Mouse (Mus musculus) embryonic facial prominence, embryonic 15.5 days (tissue): ENCODE data around the gene Tlr5. TPM values are rescaled to one million over a fixed set of nuclear protein-coding genes. Genes with fewer than 3 reads are reported as not detected.

Source experiments
- ATAC-seq: fragments of 200-750 bp; cut with Nextera tagmentation; 2 replicates; pipeline ENCODE4 v1.8.0; 2017; ENCODE audit warnings: low read depth, moderate TSS enrichment; ENCODE audit not compliant: insufficient number of reproducible peaks, low FRiP score, low TSS enrichment
- H3K27ac ChIP-seq: fragments of 300-500 bp; sonication (generic); replicated peaks from 2 replicates; pipeline ENCODE4 v1.5.1; 2015; ENCODE audit warnings: mild to moderate bottlenecking, inconsistent platforms
- H3K27me3 ChIP-seq: fragments of 300-500 bp; sonication (generic); 2 replicates; pipeline ENCODE4 v1.6.1; 2015; ENCODE audit warnings: inconsistent platforms
- H3K36me3 ChIP-seq: fragments of 300-500 bp; sonication (generic); 2 replicates; pipeline ENCODE4 v1.6.1; 2015; ENCODE audit warnings: mild to moderate bottlenecking, inconsistent platforms
- H3K4me1 ChIP-seq: fragments of 300-500 bp; sonication (generic); 2 replicates; pipeline ENCODE4 v1.6.1; 2015; ENCODE audit warnings: inconsistent platforms
- H3K4me2 ChIP-seq: fragments of 300-500 bp; sonication (generic); replicated peaks from 2 replicates; pipeline ENCODE4 v1.6.1; 2015; ENCODE audit warnings: mild to moderate bottlenecking, inconsistent platforms
- H3K4me3 ChIP-seq: fragments of 300-500 bp; sonication (generic); replicated peaks from 2 replicates; pipeline ENCODE4 v1.5.1; 2015; ENCODE audit warnings: mild to moderate bottlenecking, inconsistent platforms
- H3K9ac ChIP-seq: fragments of 300-500 bp; sonication (generic); 2 replicates; pipeline ENCODE4 v1.6.1; 2015; ENCODE audit warnings: inconsistent platforms
- H3K9me3 ChIP-seq: fragments of 300-500 bp; sonication (generic); replicated peaks from 2 replicates; pipeline ENCODE4 v1.6.1; 2016; ENCODE audit warnings: inconsistent platforms
- WGBS: fragments of 180-500 bp; shearing (Covaris S2); methylation state at CpG from one replicate; pipeline ENCODE4 v1.1.7; 2015; 5-methylcytosine and 5-hydroxymethylcytosine counted together
- polyA plus RNA-seq: library from polyadenylated mRNA; unstranded; fragments of >200 nt; fragmentation: Nextera tagmentation; extraction: Ambion mirVana; gene quantifications from 2 replicates; pipeline ENCODE4 v1.2.1, GENCODE M21; 2015

The Tlr5 gene
- polyA plus RNA-seq, 1 experiment from 2014 or later = 1.4 TPM

DNA sequence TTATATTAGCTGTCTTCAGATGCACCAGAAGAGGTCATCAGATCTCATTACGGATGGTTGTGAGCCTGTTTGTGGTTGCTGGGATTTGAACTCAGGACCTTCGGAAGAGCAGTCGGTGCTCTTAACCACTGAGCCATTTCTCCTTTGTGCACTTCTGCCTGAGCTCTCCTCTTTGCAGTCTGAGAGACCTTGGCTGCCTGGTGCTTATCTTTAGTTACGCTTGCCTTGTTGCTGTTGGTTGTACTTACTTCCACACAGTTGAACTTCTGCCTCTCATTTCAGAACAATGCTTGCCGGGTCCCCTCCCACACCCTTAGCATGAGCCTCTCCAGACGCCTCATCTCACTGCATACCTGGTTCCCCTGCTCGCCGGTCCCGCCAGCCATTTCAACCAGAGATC lies 14.1 kb downstream of the Tlr5 start:
- no peak overlapping the region for H3K4me3 ChIP-seq
- no peaks in the 10 kb centered on the region for H3K4me1 ChIP-seq
- no peaks in the 10 kb centered on the region for H3K27me3 ChIP-seq
- no peaks in the 10 kb centered on the region for H3K36me3 ChIP-seq
- no peak overlapping the region for H3K4me2 ChIP-seq
- 78% methylated on average over 9 of the region's 9 CpGs for WGBS
- no peak overlapping the region for H3K9ac ChIP-seq
- ATAC-seq = no peak
- no peak overlapping the region for H3K27ac ChIP-seq
- H3K9me3 ChIP-seq = no peaks in the 10 kb centered on the region

DNA sequence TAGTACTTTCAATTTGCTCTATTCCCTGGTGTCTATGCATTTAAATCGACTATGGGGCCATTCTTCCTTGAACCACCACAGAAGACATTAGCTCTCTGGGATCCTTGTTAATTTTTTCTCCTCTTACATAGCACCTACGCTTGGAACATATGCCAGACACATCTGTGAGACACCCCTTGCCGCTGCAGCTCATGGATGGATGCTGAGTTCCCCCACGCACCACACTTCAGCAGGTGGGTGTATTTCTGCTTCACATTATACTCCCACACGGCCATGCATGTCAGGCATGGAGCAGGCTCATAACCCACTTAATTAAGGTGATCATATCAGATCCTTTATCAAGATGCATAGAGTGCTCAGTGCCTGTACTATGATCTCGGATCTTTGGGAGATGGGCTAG lies 17.7 kb downstream of the Tlr5 start:
- Histone ChIP-seq H3K9me3 (no peaks in the 10 kb centered on the region), H3K27ac (no peak overlapping the region), H3K4me2 (no peak overlapping the region), H3K27me3 (no peaks in the 10 kb centered on the region), H3K9ac (no peak overlapping the region), H3K4me1 (no peaks in the 10 kb centered on the region), H3K36me3 (no peaks in the 10 kb centered on the region), H3K4me3 (no peak overlapping the region)
- ATAC-seq = no peak
- 81% methylated on average over 6 of the region's 6 CpGs for WGBS

DNA sequence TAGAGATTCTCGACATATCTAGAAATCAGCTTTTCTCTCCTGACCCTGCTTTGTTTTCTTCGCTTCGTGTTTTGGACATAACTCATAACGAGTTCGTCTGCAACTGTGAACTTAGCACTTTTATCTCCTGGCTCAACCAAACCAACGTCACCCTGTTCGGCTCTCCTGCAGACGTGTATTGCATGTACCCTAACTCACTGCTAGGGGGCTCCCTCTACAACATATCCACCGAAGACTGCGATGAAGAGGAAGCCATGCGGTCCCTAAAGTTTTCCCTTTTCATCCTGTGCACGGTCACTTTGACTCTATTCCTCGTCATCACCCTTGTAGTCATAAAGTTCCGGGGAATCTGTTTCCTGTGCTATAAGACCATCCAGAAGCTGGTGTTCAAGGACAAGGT lies 20.2 kb downstream of the Tlr5 start:
- ATAC-seq = no peak
- Histone ChIP-seq H3K27me3 (no peaks in the 10 kb centered on the region), H3K4me2 (no peak overlapping the region), H3K4me1 (no peaks in the 10 kb centered on the region), H3K9me3 (no peaks in the 10 kb centered on the region), H3K27ac (no peak overlapping the region), H3K9ac (no peak overlapping the region), H3K36me3 (no peaks in the 10 kb centered on the region), H3K4me3 (no peak overlapping the region)
- WGBS = 82% methylated on average over 14 of the region's 14 CpGs

DNA sequence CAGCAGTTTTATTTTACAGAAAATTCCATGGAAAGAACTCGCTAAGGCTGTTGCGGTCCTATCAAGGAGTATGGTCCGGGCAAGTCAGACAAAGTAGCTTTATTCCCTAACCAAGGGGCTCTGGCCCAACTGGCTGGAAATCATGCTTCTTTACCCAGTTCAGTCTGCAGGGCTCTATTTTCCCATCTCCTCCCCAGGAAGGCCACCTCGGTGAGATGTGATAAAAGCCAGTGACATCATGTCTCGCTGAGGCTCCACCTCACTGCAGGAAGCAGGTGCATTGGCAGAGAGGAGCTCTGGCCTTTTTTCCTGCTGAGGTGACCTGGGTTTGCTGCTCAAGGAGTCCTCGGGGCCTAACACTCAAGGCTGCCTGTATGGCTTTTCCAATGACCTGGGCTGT lies 26.1 kb downstream of the Tlr5 start:
- Histone ChIP-seq H3K27me3 (no peaks in the 10 kb centered on the region), H3K4me1 (peaks cover 9% of the 10 kb centered on the region), H3K4me2 (no peak overlapping the region), H3K4me3 (no peak overlapping the region), H3K9me3 (no peaks in the 10 kb centered on the region), H3K36me3 (no peaks in the 10 kb centered on the region), H3K9ac (no peak overlapping the region), H3K27ac (no peak overlapping the region)
- 73% methylated on average over 6 of the region's 6 CpGs for WGBS
- no peak for ATAC-seq

DNA sequence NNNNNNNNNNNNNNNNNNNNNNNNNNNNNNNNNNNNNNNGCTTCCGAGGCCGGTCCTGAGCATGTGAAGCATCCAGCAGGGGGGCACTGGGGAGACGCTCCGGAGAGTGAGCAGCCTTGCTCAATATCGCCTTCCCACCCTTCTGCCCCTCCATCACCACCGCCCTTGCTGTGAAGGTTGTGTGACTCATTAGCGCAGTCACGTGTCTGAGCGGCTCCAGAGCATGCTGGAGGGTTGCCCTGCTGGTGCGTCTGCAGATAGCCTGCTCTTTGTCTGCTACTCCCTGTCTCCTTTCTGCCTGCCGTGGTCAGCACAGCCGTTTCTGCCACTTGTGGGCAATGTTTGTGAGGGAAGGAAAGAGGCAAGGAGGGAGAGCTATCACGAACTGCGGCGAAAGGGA lies 28.4 kb downstream of the Tlr5 start:
- Histone ChIP-seq H3K9ac (peak overlapping the region; percentile 21; the same call in 1 of the 2 replicates), H3K36me3 (no peaks in the 10 kb centered on the region), H3K4me2 (peak overlapping the region; percentile 76), H3K27me3 (no peaks in the 10 kb centered on the region), H3K9me3 (no peaks in the 10 kb centered on the region), H3K27ac (no peak overlapping the region), H3K4me1 (peaks cover 9% of the 10 kb centered on the region), H3K4me3 (peak overlapping the region; percentile 41)
- ATAC-seq = peak; percentile 85
- under 1% methylated on average over 14 of the region's 15 CpGs for WGBS

DNA sequence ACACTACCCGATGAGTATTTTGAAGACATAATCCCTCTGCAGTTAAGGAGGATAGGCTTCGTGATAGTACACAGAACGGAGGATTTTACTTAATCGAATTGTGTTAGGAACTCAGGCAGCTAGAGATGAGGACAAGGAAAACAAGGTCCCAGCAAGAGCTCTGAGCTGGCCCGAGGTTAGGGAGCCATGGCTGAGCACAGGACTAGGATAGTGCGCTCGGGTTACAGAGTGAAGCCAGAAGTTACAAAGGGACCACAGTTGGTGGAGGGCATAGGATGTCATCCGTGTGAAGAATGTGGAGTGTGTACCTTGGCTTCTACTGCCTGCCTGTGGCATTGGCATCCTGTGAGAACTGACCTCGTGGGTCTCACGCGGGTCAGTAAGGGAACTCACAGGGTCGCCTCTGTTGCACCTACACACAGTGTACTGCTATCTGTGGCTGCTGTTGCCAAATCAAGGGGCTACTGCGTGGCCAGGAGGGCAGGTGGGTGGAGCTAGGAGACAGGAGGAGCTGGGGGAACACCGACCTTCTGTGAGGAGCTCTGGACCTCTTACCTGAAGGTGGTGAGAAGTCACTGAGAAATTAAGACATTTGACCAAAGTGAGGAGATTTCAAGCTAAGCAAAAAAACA lies 29.0 kb downstream of the Tlr5 start:
- H3K4me2 ChIP-seq = peak overlapping the region; percentile 76
- ATAC-seq = peak; percentile 17; the same call in 1 of the 2 replicates
- no peaks in the 10 kb centered on the region for H3K9me3 ChIP-seq
- H3K27ac ChIP-seq = no peak overlapping the region
- 46% methylated on average over 14 of the region's 14 CpGs for WGBS
- H3K4me3 ChIP-seq = peak overlapping the region; percentile 41
- H3K36me3 ChIP-seq = no peaks in the 10 kb centered on the region
- H3K4me1 ChIP-seq = peaks cover 9% of the 10 kb centered on the region
- H3K27me3 ChIP-seq = no peaks in the 10 kb centered on the region
- peak overlapping the region; percentile 21; the same call in 1 of the 2 replicates for H3K9ac ChIP-seq

DNA sequence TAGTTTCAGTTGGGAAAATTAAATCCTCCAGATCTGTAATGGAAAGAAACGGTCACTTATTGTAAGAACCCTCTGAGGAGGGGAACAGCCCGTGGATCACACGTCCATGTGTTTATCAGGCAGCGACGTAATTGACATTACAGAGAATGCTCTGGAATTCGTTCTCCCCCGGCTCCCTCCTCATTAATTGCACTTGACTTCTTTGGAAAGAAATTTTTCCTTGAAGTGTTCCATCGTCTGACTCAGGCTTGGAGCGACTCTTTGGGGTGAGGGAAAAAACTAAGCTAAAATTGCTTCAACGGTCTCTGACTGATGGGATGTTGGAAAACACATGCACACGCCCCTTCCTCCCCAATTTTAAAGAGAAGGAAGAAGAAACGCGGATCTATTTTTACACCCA lies 31.7 kb downstream of the Tlr5 start:
- peaks cover 11% of the 10 kb centered on the region for H3K4me1 ChIP-seq
- WGBS = 34% methylated on average over 13 of the region's 13 CpGs
- H3K27me3 ChIP-seq = no peaks in the 10 kb centered on the region
- H3K36me3 ChIP-seq = no peaks in the 10 kb centered on the region
- H3K4me2 ChIP-seq = no peak overlapping the region
- no peak overlapping the region for H3K9ac ChIP-seq
- no peaks in the 10 kb centered on the region for H3K9me3 ChIP-seq
- H3K27ac ChIP-seq = peak overlapping the region; percentile 68; the same call in 1 of the 2 replicates
- no peak for ATAC-seq
- H3K4me3 ChIP-seq = no peak overlapping the region

DNA sequence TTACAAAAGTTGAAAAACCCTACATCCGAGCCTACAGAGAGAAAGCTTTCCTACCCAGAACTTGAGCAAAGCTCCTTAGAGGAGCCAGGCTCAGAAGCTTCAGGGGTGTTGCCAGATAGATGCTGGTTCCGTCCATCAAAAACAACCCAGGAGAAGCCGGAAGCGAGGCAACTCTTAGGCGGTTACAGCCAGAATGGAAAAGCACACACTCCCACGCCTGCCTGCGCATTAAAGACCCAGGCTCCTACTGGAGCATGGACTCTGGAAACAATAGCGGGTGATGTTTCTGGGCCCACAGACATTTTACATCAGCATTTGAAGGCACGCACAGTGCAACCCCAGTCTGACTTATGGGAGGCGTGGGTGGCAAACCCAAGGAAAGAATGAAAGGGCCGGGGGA lies 32.2 kb downstream of the Tlr5 start:
- no peaks in the 10 kb centered on the region for H3K9me3 ChIP-seq
- no peak overlapping the region for H3K9ac ChIP-seq
- 77% methylated on average over 11 of the region's 11 CpGs for WGBS
- peaks cover 12% of the 10 kb centered on the region for H3K4me1 ChIP-seq
- no peak overlapping the region for H3K4me2 ChIP-seq
- H3K27me3 ChIP-seq = no peaks in the 10 kb centered on the region
- H3K36me3 ChIP-seq = no peaks in the 10 kb centered on the region
- peak overlapping the region; percentile 68 for H3K27ac ChIP-seq
- H3K4me3 ChIP-seq = no peak overlapping the region
- ATAC-seq = no peak

DNA sequence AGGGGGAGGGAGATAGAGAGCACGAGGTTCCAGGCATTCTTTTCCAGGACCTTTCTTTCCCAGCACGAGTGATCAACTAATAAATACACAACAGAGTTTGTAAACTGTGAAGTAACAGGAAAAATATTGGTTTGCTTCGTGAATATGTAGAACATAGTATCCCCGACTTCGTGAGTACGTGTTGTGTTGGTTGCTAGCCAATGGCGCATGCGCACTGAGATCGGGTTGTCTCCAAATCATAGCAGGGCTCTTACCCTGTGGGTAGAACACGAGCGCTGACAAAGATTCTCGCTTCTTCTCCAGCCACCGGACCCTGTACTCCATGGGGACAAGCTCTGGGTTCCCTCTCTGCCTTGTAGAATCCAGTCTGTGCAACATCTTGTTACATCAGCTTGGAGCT lies 33.2 kb downstream of the Tlr5 start:
- Histone ChIP-seq H3K27ac (no peak overlapping the region), H3K36me3 (no peaks in the 10 kb centered on the region), H3K9me3 (no peaks in the 10 kb centered on the region), H3K4me3 (no peak overlapping the region), H3K27me3 (no peaks in the 10 kb centered on the region), H3K4me1 (peaks cover 12% of the 10 kb centered on the region), H3K9ac (no peak overlapping the region), H3K4me2 (no peak overlapping the region)
- ATAC-seq = no peak
- WGBS = 85% methylated on average over 13 of the region's 13 CpGs

DNA sequence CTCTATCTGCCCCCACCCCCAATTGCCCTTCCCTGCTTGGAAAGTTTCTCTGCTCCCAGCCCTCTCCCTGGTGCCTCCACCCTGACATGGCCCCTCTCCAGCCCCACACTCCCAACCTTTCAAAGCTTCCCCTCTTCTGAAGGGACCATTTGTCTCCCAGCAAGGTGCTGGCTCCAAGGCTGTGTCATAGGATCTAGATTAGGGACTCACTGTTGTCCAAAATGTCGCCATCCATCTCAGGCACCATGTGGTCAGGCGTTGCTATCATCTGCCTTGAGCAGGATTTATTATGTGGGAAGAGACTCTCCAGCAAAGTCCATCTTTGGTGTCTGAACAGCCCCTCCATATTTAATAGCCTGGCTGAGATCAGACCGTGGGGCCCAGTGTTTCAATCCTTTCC lies 34.1 kb downstream of the Tlr5 start:
- no peaks in the 10 kb centered on the region for H3K9me3 ChIP-seq
- no peaks in the 10 kb centered on the region for H3K27me3 ChIP-seq
- no peak for ATAC-seq
- no peaks in the 10 kb centered on the region for H3K36me3 ChIP-seq
- no peak overlapping the region for H3K4me2 ChIP-seq
- WGBS = 79% methylated on average over 3 of the region's 3 CpGs
- no peak overlapping the region for H3K9ac ChIP-seq
- peaks cover 5% of the 10 kb centered on the region for H3K4me1 ChIP-seq
- no peak overlapping the region for H3K4me3 ChIP-seq
- no peak overlapping the region for H3K27ac ChIP-seq

DNA sequence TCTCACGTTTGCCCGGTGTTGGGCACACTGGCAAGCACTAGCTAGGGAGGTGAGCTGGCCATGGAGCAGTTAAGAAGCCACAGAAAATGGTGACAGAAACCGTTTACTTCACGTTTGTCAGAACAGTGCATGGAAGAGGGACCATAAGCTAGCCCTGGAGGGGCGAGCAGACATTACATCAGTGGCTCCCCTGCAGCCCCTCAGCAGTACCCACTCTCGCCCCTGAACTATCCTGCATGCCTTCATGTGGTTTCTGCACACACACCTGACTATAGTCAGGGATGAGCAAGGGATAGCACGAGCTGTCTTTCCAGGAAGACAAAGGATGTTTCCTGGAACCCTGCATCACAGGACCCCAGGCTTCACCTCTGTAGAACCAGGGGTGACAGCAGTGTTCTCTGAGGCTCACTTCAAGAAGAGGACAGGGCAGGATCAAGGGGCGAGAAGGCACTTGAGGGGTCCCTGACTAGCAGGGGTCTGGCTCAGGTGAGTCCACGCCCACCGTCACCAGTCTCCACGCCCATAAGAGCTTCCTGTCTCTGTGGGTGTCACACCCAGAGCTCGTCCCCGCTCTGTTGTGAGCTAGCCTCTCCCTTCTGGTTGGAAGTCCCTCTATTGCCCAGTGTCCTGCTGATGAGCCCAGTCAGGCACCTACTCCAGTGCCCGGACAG lies 35.6 kb downstream of the Tlr5 start:
- no peaks in the 10 kb centered on the region for H3K9me3 ChIP-seq
- ATAC-seq = no peak
- no peak overlapping the region for H3K9ac ChIP-seq
- no peak overlapping the region for H3K27ac ChIP-seq
- 76% methylated on average over 14 of the region's 14 CpGs for WGBS
- no peaks in the 10 kb centered on the region for H3K36me3 ChIP-seq
- H3K4me1 ChIP-seq = peaks cover 3% of the 10 kb centered on the region; the same call in 1 of the 2 replicates
- no peak overlapping the region for H3K4me2 ChIP-seq
- no peak overlapping the region for H3K4me3 ChIP-seq
- no peaks in the 10 kb centered on the region for H3K27me3 ChIP-seq
